ENCODE assay signal across 8 mouse cellular contexts in the genomic region with DNA sequence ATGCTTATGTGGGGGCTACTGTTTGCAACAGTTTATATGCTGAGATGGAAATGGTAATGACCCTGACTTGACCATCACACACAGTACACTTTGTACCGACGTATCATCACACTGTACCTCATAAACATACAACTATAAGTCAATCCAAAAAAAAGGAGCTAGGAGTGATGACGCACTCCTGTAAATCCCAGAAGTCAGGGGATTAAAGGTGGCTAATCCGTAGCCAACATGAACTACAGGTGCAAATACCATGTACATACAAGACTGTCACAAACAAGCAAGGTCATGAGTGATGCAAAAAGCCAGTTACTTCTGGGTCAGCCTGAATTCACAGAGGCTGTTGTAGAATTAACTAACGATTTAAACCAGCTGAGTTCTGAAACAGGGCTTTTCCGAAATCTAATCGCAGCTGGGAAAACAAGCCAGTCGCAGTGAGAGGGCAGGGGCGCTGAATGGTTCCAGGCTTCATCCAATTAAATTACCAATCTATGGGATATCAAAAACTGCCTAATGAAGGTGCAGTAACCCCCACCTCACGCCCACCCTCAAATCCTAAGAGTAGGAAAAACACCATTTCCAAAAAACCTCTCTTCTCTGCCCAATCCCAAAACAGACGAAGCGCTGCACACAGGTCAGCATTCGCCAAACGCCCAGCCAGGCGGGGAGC. TPM values are rescaled to one million over a fixed set of nuclear protein-coding genes. Genes with fewer than 3 reads are reported as not detected.
DNase-seq lines count a peak whose midpoint lies in the region; ATAC-seq and TF ChIP-seq lines count a peak whose summit lies in the region.

No protein-coding gene starts in this region.

- DNase-seq in heart, adult 8-10 months (ENCODE audit: low spot score) = no peak
- no peak for DNase-seq in ES-E14 (ENCODE audit: low read depth, low spot score)
- peak; percentile 2 for DNase-seq in limb, embryonic 14.5 days (ENCODE audit: low spot score)
- DNase-seq in adrenal gland, adult 2 months = no peak
- no peak for DNase-seq in left cerebral cortex, postnatal 10 days (ENCODE audit: extremely low spot score in 1 of 2, low spot score in 2 of 2)

- 12% methylated on average over 15 of the region's 15 CpGs for WGBS in heart, embryonic 14.5 days
- 10% methylated on average over 15 of the region's 15 CpGs for WGBS in limb, embryonic 14.5 days
- 8% methylated on average over 15 of the region's 15 CpGs for WGBS in stomach, embryonic 14.5 days

- peak overlapping the region; percentile 58 to 72 for H3K4me3 ChIP-seq in heart, embryonic 14.5 days (ENCODE audit: control insufficient read depth in 1 of 2, insufficient read depth in 1 of 2, low read depth in 1 of 2, low read length in 2 of 2)
- H3K4me3 ChIP-seq in ES-E14 (ENCODE audit: insufficient read depth in 1 of 2, low read depth in 1 of 2, low read length in 2 of 2, poor library complexity in 1 of 2, severe bottlenecking in 1 of 2) = peak overlapping the region; percentile 66 to 86
- H3K4me3 ChIP-seq in embryonic fibroblast, embryonic 13.5 days (ENCODE audit: insufficient read depth, low read length) = peak overlapping the region; percentile 61
- H3K4me3 ChIP-seq in limb, embryonic 14.5 days (replicated peaks; ENCODE audit: low read length) = peak overlapping the region; percentile 66
- H3K4me3 ChIP-seq in stomach, embryonic 14.5 days (ENCODE audit: low read depth, low read length) = peak overlapping the region; percentile 54

- no peaks in the 10 kb centered on the region for H3K36me3 ChIP-seq in heart, embryonic 14.5 days (ENCODE audit: control insufficient read depth, insufficient read depth, low read length)
- H3K36me3 ChIP-seq in ES-E14 (ENCODE audit: control insufficient read depth, insufficient read depth, low read length, poor library complexity, severe bottlenecking) = no peaks in the 10 kb centered on the region
- no peaks in the 10 kb centered on the region for H3K36me3 ChIP-seq in limb, embryonic 14.5 days (ENCODE audit: control insufficient read depth, insufficient read depth, low read length)
- H3K36me3 ChIP-seq in stomach, embryonic 14.5 days (ENCODE audit: control insufficient read depth, insufficient read depth, low read length) = no peaks in the 10 kb centered on the region

- H3K9me3 ChIP-seq in heart, embryonic 14.5 days (ENCODE audit: control insufficient read depth, low read length) = no peaks in the 10 kb centered on the region
- no peaks in the 10 kb centered on the region for H3K9me3 ChIP-seq in ES-E14 (ENCODE audit: control insufficient read depth, insufficient read depth, low read depth, low read length)
- H3K9me3 ChIP-seq in limb, embryonic 14.5 days (ENCODE audit: control insufficient read depth, low read length) = no peaks in the 10 kb centered on the region
- H3K9me3 ChIP-seq in stomach, embryonic 14.5 days (ENCODE audit: control insufficient read depth, low read depth, low read length) = no peaks in the 10 kb centered on the region

- in situ Hi-C loops in ES-E14 (cut with MboI; ENCODE audit: low sequenced_read_pairs in 2 of 2, unreplicated experiment in 2 of 2) = no loop called here

- no peak for ATAC-seq in heart, embryonic 14.5 days (ENCODE audit: insufficient number of reproducible peaks, insufficient read depth, low FRiP score, low read depth)
- ATAC-seq in limb, embryonic 14.5 days (ENCODE audit: low FRiP score, low read depth) = 0 out of 2 replicates have a peak, but pooled peaks have one; percentile 4
- no peak for ATAC-seq in stomach, embryonic 14.5 days (ENCODE audit: insufficient number of reproducible peaks, insufficient read depth, low FRiP score, low read depth)

- H3K27ac ChIP-seq in heart, embryonic 14.5 days (replicated peaks in 1 of 2; ENCODE audit: control insufficient read depth in 1 of 2, insufficient read depth in 1 of 2, low read depth in 2 of 2, low read length in 2 of 2) = peak overlapping the region; percentile 79 to 82
- no peak overlapping the region for H3K27ac ChIP-seq in ES-E14 (ENCODE audit: insufficient read depth, low read depth, low read length, poor library complexity, severe bottlenecking)
- H3K27ac ChIP-seq in embryonic fibroblast, embryonic 13.5 days (ENCODE audit: insufficient read depth, low read length) = peak overlapping the region; percentile 64
- H3K27ac ChIP-seq in limb, embryonic 14.5 days (replicated peaks; ENCODE audit: low read depth, low read length) = peak overlapping the region; percentile 84
- H3K27ac ChIP-seq in stomach, embryonic 14.5 days (ENCODE audit: low read length) = peak overlapping the region; percentile 78

- intact Hi-C loops in left cerebral cortex, postnatal 10 days (cut with DNase I) = no loop called here

- no peaks in the 10 kb centered on the region for H3K4me1 ChIP-seq in heart, embryonic 14.5 days (ENCODE audit: control insufficient read depth in 2 of 2, insufficient read depth in 2 of 2, low read length in 2 of 2)
- H3K4me1 ChIP-seq in ES-E14 (ENCODE audit: control insufficient read depth in 2 of 2, insufficient read depth in 2 of 2, low read length in 2 of 2, poor library complexity in 1 of 2) = no peaks in the 10 kb centered on the region; a peak in 1 of 4 replicates
- no peaks in the 10 kb centered on the region for H3K4me1 ChIP-seq in embryonic fibroblast, embryonic 13.5 days (ENCODE audit: control insufficient read depth, insufficient read depth, low read length)
- no peaks in the 10 kb centered on the region for H3K4me1 ChIP-seq in limb, embryonic 14.5 days (ENCODE audit: control insufficient read depth, insufficient read depth, low read length)
- H3K4me1 ChIP-seq in stomach, embryonic 14.5 days (ENCODE audit: control insufficient read depth, insufficient read depth, low read length) = no peaks in the 10 kb centered on the region

- peak overlapping the region; percentile 80 for H3K4me2 ChIP-seq in heart, embryonic 14.5 days (ENCODE audit: low read length)
- H3K4me2 ChIP-seq in limb, embryonic 14.5 days (replicated peaks; ENCODE audit: low read depth, low read length, severe bottlenecking) = peak overlapping the region; percentile 57
- peak overlapping the region; percentile 59 for H3K4me2 ChIP-seq in stomach, embryonic 14.5 days (replicated peaks; ENCODE audit: low read depth, low read length)

- H3K9ac ChIP-seq in heart, embryonic 14.5 days (ENCODE audit: low read length) = peak overlapping the region; percentile 79
- peak overlapping the region; percentile 54 for H3K9ac ChIP-seq in ES-E14 (ENCODE audit: insufficient read depth, low read depth, low read length, poor library complexity, severe bottlenecking)
- peak overlapping the region; percentile 76 for H3K9ac ChIP-seq in limb, embryonic 14.5 days (ENCODE audit: low read depth, low read length, severe bottlenecking)
- H3K9ac ChIP-seq in stomach, embryonic 14.5 days (replicated peaks; ENCODE audit: low read depth, low read length) = peak overlapping the region; percentile 59

- TF ChIP-seq CTCF in embryonic fibroblast, embryonic 13.5 days (IDR thresholded peaks at IDR 0.05; ENCODE audit: borderline replicate concordance, insufficient read depth, low read length) = no peak

- H3K27me3 ChIP-seq in heart, embryonic 14.5 days (ENCODE audit: control insufficient read depth, insufficient read depth, low read length) = no peaks in the 10 kb centered on the region
- no peaks in the 10 kb centered on the region for H3K27me3 ChIP-seq in limb, embryonic 14.5 days (ENCODE audit: control insufficient read depth, insufficient read depth, low read length)
- H3K27me3 ChIP-seq in stomach, embryonic 14.5 days (ENCODE audit: control insufficient read depth, insufficient read depth, low read length) = no peaks in the 10 kb centered on the region

- no peak; the same call in 1 of the 2 replicates for TF ChIP-seq POLR2A in embryonic fibroblast, embryonic 13.5 days (IDR thresholded peaks at IDR 0.05; ENCODE audit: low read depth, low read length)
- no peak for TF ChIP-seq POLR2A in limb, embryonic 14.5 days (IDR thresholded peaks at IDR 0.05; ENCODE audit: borderline replicate concordance, extremely low read depth, insufficient read depth, insufficient read length)

TF ChIP-seq in ES-E14, 5 proteins besides CTCF, POLR2A, EP300 and RAD21:
- TF ChIP-seq ZC3H11A (IDR thresholded peaks at IDR 0.05; ENCODE audit: borderline replicate concordance, low read depth, low read length) (no peak), ZNF384 (IDR thresholded peaks at IDR 0.05; ENCODE audit: low read depth, low read length) (no peak), CHD2 (IDR thresholded peaks at IDR 0.05; ENCODE audit: low read depth, low read length) (no peak), MAFK (IDR thresholded peaks at IDR 0.05; ENCODE audit: insufficient read depth, low read depth, low read length) (no peak), HCFC1 (IDR thresholded peaks at IDR 0.05; ENCODE audit: borderline replicate concordance, insufficient read depth, low read length) (no peak)

RNA-seq across cellular contexts. Expression of a gene that starts 0.6 kb away (rescaled TPM):
- polyA plus RNA-seq in heart, embryonic 14.5 days (2014; fragmentation: Nextera tagmentation; extraction: Ambion mirVana) = 7.4 and 8.3 TPM in 2 replicates
- total RNA-seq in heart, adult 8-10 months (2022) = 1 to 10 TPM; 2.8 to 4.5 (median 3.5) TPM
- 5.8 and 7.3 TPM in 2 replicates for total RNA-seq in ES-E14 (2012; rRNA removed)
- 5.8 and 6.5 TPM in 2 replicates for polyA plus RNA-seq in embryonic fibroblast, embryonic 13.5 days (2011; ENCODE audit: insufficient read length, low read depth, missing spikeins)
- polyA plus RNA-seq in limb, embryonic 14.5 days (2012; rRNA removed) = 9.1 and 11.3 TPM in 2 replicates
- polyA plus RNA-seq in limb, embryonic 14.5 days (2014; fragmentation: Nextera tagmentation; extraction: Ambion mirVana) = 15.5 and 17.8 TPM in 2 replicates
- 13.4 and 15.6 TPM in 2 replicates for polyA plus RNA-seq in stomach, embryonic 14.5 days (2014; fragmentation: Nextera tagmentation; extraction: Ambion mirVana)
- total RNA-seq in adrenal gland, adult 2 months (2021) = 10 to 100 TPM in 1 of 2 experiments, 1 to 10 TPM in 1; 6.7 to 13.3 TPM
- polyA plus RNA-seq in adrenal gland, adult 2 months (2012; rRNA removed) = 2.0 and 2.4 TPM in 2 replicates
- total RNA-seq in left cerebral cortex, postnatal 10 days (2021) = 10 to 100 TPM; 38.5 to 39.5 TPM
